Mouse (Mus musculus): ENCODE measurements around the gene Irx5. TPM values are rescaled to one million over a fixed set of nuclear protein-coding genes. Genes with fewer than 3 reads are reported as not detected.
A peak's percentile ranks its signal among the peaks of the same experiment; 100 is the strongest.

Gene Irx5
- polyA plus RNA-seq, 1 experiment from 2014 or later = 4.4 TPM

DNA sequence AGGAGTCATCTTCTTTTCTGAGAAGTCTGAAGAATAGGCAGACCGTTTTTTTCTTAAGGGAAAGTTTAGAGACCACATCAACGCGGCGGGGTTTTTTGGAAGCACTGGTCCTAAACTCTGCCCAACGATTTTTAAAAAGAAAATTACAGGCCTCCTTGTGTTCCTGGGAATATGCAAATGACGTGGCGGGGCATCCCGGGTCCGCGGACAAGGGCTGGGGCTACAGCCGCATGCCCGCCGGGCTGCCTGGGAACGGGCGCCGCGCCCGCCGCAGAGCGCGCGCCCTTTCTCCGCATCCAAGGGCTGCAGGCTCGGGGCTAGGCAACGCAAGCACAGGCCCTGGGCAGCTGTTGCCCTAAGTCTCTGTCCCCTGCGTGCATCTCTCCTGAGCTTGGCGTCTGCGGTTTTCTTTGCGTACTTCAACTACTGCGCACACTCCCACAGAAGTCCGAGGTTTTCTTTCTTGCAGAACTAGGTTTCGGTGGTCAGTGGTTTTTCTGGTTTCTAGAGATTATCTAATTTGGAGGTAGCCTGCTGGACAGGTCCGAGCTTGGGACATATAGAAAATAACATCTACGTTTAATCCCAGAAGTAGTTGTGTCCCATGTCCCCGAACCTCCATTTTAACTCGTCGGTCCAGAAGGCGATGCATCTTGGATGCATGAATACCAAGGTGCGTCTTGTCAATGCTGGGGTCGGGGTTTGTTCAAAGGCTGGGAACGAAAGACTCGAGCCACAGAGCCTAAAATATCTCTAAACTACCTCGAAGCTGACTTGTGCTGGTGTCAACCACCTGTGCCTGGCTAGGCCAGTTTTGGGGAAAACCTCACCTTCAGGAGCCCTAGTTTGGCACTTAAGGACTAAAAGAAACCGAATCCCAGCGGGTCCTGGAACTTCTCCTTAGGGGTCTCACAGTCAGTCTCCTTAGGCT lies 6.1 kb downstream of the Irx5 start:
- Histone ChIP-seq H3K36me3 (replicated peaks) (peaks cover 8% of the 10 kb centered on the region; the same call in 1 of the 2 replicates), H3K4me1 (peaks cover 80% of the 10 kb centered on the region), H3K27me3 (ENCODE audit: poor library complexity, severe bottlenecking) (peaks cover 100% of the 10 kb centered on the region), H3K4me3 (peak overlapping the region; percentile 67), H3K9me3 (no peaks in the 10 kb centered on the region), H3K27ac (peak overlapping the region; percentile 71)
- WGBS = 3% methylated on average over 45 of the region's 45 CpGs
- DNase-seq (ENCODE audit: extremely low spot score, low spot score) = peak; percentile 41

DNA sequence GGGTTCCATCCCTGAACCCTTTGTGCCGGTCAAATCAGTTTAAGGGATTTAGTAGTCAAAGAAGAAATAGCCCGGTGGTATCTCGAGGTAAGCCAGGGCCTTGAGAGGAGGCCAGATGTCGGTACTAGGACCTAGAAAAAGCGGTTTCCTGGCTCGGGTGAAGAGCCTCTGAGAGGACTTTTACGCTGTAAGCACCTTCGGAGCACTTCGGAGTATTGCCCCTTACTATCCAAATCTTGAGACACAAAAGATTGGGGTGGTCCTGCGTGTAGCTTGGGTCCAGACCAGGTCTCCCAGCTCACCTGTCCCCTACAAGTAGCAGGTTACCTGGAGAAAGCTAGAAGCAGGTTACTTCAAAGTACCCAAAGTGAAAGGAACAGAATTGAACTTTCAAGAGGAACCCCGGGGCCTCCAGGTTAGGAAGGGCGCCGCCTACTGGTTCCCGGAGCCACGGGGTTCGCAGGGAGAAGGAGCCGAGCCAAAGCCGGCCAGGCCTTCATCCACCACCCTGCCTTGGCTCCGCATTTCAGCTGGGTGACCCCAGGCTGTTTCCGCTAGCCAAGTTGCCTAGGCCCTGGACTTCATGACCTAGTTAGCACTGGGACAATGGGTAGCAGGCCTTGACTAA lies 6.8 kb downstream of the Irx5 start:
- peak; percentile 77 for DNase-seq (ENCODE audit: extremely low spot score, low spot score)
- H3K9me3 ChIP-seq = no peaks in the 10 kb centered on the region
- 3% methylated on average over 20 of the region's 20 CpGs for WGBS
- peak overlapping the region; percentile 67 for H3K4me3 ChIP-seq
- peaks cover 72% of the 10 kb centered on the region for H3K4me1 ChIP-seq
- H3K27me3 ChIP-seq (ENCODE audit: poor library complexity, severe bottlenecking) = peaks cover 100% of the 10 kb centered on the region
- H3K27ac ChIP-seq = 0 out of 2 replicates have a peak overlapping the region, but pooled peaks have one; percentile 7
- H3K36me3 ChIP-seq (replicated peaks) = peaks cover 8% of the 10 kb centered on the region; the same call in 1 of the 2 replicates

DNA sequence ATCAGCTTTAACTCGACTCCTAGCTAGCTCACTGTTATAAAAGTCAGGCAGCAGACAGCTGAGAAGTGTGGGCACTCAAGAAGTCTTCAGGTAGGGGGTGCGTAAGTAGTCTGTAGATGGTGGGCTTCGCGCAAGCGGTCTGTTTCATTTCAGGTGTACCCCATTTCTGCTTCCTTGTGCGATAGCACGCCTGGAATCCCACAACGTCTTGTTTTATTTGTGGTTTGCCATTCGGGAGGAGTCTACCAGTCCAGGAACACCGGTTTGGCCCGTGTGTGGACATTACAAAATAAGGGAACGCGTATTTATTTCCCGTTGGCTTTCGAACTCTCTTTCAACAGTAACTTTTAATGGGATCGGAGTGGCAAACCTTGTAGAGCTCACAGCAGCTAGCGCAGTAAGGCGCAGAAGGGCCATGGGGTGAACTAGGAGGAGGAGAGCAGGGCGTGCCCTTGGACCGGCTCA lies 7.4 kb downstream of the Irx5 start:
- DNase-seq (ENCODE audit: extremely low spot score, low spot score) = peak; percentile 39
- Histone ChIP-seq H3K36me3 (replicated peaks) (peaks cover 8% of the 10 kb centered on the region; the same call in 1 of the 2 replicates), H3K9me3 (no peaks in the 10 kb centered on the region), H3K4me1 (peaks cover 67% of the 10 kb centered on the region), H3K4me3 (peak overlapping the region; percentile 67; the same call in 1 of the 2 replicates), H3K27ac (0 out of 2 replicates have a peak overlapping the region, but pooled peaks have one; percentile 7), H3K27me3 (ENCODE audit: poor library complexity, severe bottlenecking) (peaks cover 100% of the 10 kb centered on the region)
- WGBS = 12% methylated on average over 20 of the region's 20 CpGs

DNA sequence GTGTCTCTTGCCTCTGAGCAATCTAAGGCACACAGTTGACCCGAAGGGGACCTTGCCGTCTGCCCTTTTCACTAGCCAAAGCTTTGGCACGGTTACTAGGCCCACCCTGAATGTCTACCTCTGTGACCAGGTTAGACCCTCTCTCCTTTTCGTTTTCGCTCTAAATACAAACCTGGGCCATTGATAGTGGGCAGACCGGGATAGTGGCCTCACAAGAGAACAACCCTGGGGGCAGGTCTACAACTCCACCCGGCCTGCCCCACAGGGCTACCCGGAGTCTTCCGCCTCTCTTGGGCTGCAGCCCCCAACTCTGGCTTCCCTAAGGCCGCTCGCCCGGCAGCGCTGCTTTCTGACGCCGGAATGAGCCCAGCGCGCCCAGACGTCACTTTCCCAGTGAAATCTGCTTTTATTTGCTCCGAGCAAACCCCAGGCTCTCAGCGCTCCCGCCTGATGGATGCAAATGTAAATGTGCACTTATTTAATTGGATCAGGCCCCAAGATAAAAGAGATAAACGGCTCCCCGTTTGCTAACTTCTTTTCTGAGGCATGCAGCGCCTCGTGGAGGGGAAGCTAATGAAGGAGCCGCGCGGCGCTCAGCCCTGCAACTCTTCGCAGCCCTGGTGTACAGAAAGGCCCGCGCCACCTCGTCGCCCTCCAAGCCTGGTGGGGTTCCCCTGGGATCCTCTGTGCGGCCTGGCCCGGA lies 8.0 kb downstream of the Irx5 start:
- Histone ChIP-seq H3K9me3 (no peaks in the 10 kb centered on the region), H3K27ac (0 out of 2 replicates have a peak overlapping the region, but pooled peaks have one; percentile 12), H3K4me3 (peak overlapping the region; percentile 67), H3K36me3 (replicated peaks) (peaks cover 2% of the 10 kb centered on the region; the same call in 1 of the 2 replicates), H3K27me3 (ENCODE audit: poor library complexity, severe bottlenecking) (peaks cover 100% of the 10 kb centered on the region), H3K4me1 (peaks cover 61% of the 10 kb centered on the region)
- WGBS = 1% methylated on average over 36 of the region's 36 CpGs
- DNase-seq (ENCODE audit: extremely low spot score, low spot score) = peak; percentile 56

DNA sequence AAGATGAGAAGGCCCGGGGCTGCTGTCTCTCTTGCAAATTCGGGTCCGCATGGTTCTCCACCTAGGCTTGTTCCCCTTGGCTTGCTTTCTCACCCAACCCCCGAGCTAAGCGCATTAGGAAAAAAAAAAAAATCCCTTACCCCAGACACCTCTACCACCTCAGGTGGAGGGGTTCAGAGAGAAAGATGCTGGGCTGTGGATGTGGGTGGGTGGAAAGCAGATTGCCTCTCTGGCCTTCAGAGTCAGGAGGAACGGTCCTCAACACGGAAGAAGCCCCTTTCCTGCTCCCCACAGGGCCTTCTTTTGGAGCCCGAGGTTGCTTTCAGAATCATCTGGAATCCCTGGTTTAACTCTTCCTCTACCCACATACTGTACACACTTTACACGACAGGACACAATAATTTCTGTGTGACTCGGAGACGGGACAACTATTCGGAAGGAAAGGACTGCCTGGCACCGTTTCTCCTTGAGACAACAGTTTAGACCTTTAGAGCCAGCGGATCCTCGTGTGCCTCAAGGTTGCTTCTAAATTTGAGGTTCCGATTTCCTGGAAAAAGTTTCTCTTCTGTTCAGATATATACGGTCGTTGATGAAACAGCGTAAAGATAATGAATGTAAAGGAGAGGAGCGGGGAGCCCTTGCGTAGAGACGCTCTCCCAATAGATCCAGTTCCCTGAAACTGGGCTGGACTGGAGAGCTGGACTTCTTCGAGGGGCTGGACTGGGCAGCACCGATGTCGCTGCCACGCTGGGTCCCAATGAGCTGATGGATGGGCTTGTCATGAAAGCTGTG lies 8.7 kb downstream of the Irx5 start:
- Histone ChIP-seq H3K36me3 (replicated peaks) (no peaks in the 10 kb centered on the region), H3K4me1 (peaks cover 58% of the 10 kb centered on the region), H3K27me3 (ENCODE audit: poor library complexity, severe bottlenecking) (peaks cover 96% of the 10 kb centered on the region), H3K4me3 (peak overlapping the region; percentile 67), H3K27ac (0 out of 2 replicates have a peak overlapping the region, but pooled peaks have one; percentile 12), H3K9me3 (no peaks in the 10 kb centered on the region)
- no peak for DNase-seq (ENCODE audit: extremely low spot score, low spot score)
- 7% methylated on average over 26 of the region's 26 CpGs for WGBS

DNA sequence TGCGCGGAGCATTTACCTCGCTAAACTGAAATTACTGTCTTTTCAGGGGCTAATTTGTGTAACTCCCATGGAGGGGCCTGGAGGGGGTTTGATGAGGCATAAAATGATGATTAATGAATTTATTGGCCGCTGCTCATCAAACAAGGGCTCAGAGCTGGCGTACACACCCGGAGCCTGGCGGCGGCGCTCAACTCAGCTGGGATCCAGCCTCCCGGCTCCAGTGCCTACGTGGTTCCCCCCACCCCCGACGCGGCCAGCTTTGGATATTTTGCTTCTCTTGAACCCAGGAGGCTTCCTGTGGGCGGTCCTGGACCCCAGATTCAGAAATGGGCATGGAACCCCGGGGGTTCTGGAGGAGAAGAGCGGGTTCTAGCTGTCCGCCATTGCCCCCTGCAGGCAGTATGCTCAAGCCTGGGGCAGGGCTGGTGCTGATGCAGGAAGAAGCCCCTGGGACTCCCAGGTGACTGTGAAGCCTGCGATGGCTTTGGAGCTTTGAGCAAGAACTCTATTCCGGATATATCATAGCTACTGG lies 9.4 kb downstream of the Irx5 start:
- Histone ChIP-seq H3K27me3 (ENCODE audit: poor library complexity, severe bottlenecking) (peaks cover 96% of the 10 kb centered on the region), H3K4me3 (peak overlapping the region; percentile 23)
- DNase-seq (ENCODE audit: extremely low spot score, low spot score) = peak; percentile 49

DNA sequence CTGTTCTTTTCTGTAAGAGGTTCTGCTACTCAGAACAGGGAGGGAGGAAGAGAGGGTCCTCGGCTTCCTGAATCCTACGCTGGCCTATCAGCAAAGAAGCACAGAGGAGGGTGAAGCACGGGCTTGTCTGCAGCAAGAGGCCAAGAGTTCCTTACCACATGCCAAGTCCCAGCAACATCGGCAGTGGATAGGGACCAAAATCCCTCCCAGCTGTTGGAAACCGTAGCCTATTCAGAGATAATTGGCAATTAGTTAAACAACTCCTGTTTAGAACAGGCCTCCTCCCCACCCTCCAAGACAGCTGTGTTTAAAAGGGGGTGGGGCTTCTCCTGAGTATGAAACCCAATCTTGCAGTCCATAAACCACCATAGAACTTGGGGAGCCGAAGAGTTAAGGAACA lies 22.1 kb downstream of the Irx5 start:
- DNase-seq (ENCODE audit: extremely low spot score, low spot score) = no peak
- WGBS = 39% methylated on average over 6 of the region's 6 CpGs
- H3K4me1 ChIP-seq = peaks cover 13% of the 10 kb centered on the region
- H3K27me3 ChIP-seq (ENCODE audit: poor library complexity, severe bottlenecking) = peaks cover 90% of the 10 kb centered on the region
- no peaks in the 10 kb centered on the region for H3K36me3 ChIP-seq (replicated peaks)
- no peak overlapping the region for H3K27ac ChIP-seq
- H3K4me3 ChIP-seq = no peak overlapping the region
- H3K9me3 ChIP-seq = no peaks in the 10 kb centered on the region

More for the DNA sequence above, 9.4 kb downstream of the Irx5 start:
- WGBS = 4% methylated on average over 20 of the region's 20 CpGs
- Histone ChIP-seq H3K36me3 (replicated peaks) (no peaks in the 10 kb centered on the region), H3K4me1 (peaks cover 52% of the 10 kb centered on the region), H3K9me3 (no peaks in the 10 kb centered on the region), H3K27ac (no peak overlapping the region)

DNA sequence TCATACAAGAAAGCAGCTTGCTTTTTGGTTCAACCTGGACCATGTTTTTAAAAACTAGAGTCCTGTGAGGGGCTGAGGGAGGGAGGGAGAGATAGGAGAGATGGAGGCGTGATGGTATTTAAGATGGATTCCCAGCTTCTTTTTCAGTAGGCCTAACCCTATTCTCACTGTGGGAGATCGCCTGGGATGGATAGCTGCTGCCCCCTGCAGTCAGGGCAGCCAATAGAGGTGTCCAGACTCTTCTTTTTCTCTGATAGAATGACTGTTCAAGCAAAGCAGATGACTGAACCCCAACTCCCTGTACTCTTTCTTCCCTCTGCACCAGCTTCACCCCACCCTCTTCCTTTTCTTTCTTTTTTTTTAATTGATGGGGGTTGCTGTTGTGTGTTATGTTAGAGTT lies 23.1 kb downstream of the Irx5 start:
- DNase-seq (ENCODE audit: extremely low spot score, low spot score) = no peak
- Histone ChIP-seq H3K27me3 (ENCODE audit: poor library complexity, severe bottlenecking) (peaks cover 87% of the 10 kb centered on the region), H3K9me3 (no peaks in the 10 kb centered on the region), H3K4me1 (peaks cover 18% of the 10 kb centered on the region), H3K27ac (no peak overlapping the region), H3K4me3 (no peak overlapping the region), H3K36me3 (replicated peaks) (no peaks in the 10 kb centered on the region)
- WGBS = 38% methylated on average over 2 of the region's 2 CpGs

DNA sequence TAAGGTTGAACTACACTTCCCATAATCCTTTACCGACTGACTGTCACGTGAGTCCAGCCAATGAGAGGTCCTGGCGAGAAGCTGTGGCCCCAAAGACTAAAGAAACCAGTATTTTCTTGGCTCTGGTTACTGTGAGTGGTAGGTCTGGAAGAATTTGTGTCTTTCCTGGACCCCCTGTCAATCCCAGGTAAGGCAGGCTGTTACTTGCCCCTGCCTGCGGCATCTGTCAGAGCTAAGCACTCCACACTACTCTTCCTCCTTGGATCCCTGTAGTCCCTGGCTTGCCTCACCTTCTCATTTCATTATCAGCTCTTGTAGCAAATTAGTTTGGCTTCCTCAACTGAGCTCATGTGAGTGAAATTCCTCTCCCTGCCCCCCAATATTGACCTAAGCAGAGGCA lies 30.5 kb downstream of the Irx5 start:
- H3K27me3 ChIP-seq (ENCODE audit: poor library complexity, severe bottlenecking) = peaks cover 35% of the 10 kb centered on the region
- H3K36me3 ChIP-seq (replicated peaks) = no peaks in the 10 kb centered on the region
- DNase-seq (ENCODE audit: extremely low spot score, low spot score) = no peak
- H3K9me3 ChIP-seq = no peaks in the 10 kb centered on the region
- WGBS = 77% methylated on average over 4 of the region's 4 CpGs
- H3K4me3 ChIP-seq = no peak overlapping the region
- H3K4me1 ChIP-seq = 0 out of 2 replicates have a peak, but pooled peaks cover 5% of the 10 kb centered on the region
- no peak overlapping the region for H3K27ac ChIP-seq

DNA sequence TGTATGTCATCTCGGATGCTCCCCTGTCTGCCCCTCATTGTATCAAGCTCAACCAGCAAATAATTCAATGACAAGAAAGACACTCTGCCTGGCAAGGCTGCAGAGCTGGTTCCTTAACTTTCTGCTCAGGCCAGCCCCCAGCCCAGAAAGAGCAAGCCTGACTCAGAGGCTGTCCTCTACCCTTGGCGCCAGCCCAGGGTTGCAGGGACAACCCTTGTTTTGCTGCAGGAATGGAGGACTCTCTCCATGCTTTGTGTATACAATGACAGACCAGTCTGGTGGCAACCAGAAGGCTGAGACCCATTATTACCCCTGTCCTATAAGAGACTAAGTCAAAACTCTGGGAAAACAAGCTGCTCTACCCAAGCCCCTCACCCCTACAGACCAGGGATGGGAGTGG lies 46.8 kb downstream of the Irx5 start:
- H3K27me3 ChIP-seq (ENCODE audit: poor library complexity, severe bottlenecking) = peaks cover 7% of the 10 kb centered on the region; the same call in 1 of the 2 replicates
- no peaks in the 10 kb centered on the region for H3K36me3 ChIP-seq (replicated peaks)
- H3K4me3 ChIP-seq = no peak overlapping the region
- no peak overlapping the region for H3K27ac ChIP-seq
- no peaks in the 10 kb centered on the region for H3K9me3 ChIP-seq
- no peak for DNase-seq (ENCODE audit: extremely low spot score, low spot score)
- WGBS = 88% methylated on average over 2 of the region's 2 CpGs
- peaks cover 12% of the 10 kb centered on the region; the same call in 1 of the 2 replicates for H3K4me1 ChIP-seq

DNA sequence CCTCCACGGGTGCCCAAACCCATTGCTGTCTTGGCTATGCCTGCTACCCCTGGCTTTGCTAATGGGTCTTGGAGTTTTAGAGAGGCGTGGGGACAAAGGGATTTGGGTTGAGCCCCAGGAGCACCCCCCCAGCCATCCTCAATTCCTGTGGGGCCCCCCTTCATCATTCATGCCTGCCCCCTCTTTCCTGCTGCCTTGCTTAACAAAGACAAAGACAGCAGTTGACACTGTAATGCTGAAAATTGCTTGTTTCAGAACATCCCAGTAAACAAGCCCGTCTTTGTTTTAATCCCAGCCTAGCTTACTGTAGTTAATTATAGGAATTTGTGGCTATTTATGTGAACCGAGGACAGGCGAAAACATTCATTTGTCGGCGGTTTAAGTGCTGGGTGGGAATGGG lies 50.7 kb downstream of the Irx5 start:
- WGBS = 51% methylated on average over 7 of the region's 7 CpGs

More for the DNA sequence above, 50.7 kb downstream of the Irx5 start:
- H3K36me3 ChIP-seq (replicated peaks) = no peaks in the 10 kb centered on the region
- no peak for DNase-seq (ENCODE audit: extremely low spot score, low spot score)
- peaks cover 12% of the 10 kb centered on the region; the same call in 1 of the 2 replicates for H3K4me1 ChIP-seq
- no peak overlapping the region for H3K4me3 ChIP-seq
- H3K27ac ChIP-seq = no peak overlapping the region
- no peaks in the 10 kb centered on the region for H3K9me3 ChIP-seq
- H3K27me3 ChIP-seq (ENCODE audit: poor library complexity, severe bottlenecking) = peaks cover 9% of the 10 kb centered on the region; the same call in 1 of the 2 replicates
